Mouse (Mus musculus) splenic B cell, adult 2 months (primary cell): ENCODE measurements around the gene Gpr137c.
A peak's percentile ranks its signal among the peaks of the same experiment; 100 is the strongest.

ENCODE experiments used
- DNase-seq: peaks from one replicate; pipeline ENCODE4 v3.0.0-alpha.2; 2011; ENCODE audit warnings: low read depth, low spot score
- H3K27me3 ChIP-seq: 2 replicates; pipeline ENCODE4 v1.6.1; 2012; ENCODE audit warnings: mild to moderate bottlenecking, low read length, moderate library complexity, mixed read lengths; ENCODE audit not compliant: control insufficient read depth, poor library complexity, insufficient read depth, severe bottlenecking
- H3K36me3 ChIP-seq: 2 replicates; pipeline ENCODE4 v1.6.1; 2012; ENCODE audit warnings: mild to moderate bottlenecking, low read length, moderate library complexity, mixed read lengths; ENCODE audit not compliant: control insufficient read depth, poor library complexity, insufficient read depth, severe bottlenecking

The Gpr137c gene

DNA sequence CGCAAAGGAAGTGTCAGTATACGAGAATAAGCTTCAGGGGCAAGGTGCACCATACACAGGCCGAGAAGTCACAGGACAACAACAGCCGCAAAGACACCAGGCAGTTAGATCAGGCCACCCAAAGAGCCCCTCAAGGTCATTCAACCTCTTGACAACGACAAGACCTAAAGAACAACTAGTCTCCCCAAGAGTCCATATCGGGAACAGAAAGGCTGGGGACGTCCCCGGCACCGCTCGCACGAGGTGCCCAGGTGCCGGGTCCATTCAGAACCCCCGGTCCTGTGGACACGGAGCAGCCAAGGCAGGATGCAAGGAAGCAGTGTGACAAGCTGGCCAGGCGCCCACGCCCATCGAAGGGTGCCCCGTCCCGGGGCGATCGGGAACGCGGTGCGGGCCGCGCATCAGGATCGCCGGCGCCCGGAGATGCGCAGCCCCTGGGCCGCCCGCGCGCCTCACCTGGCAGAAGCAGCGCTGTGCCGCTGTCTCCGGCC is 98.4 kb downstream of the Gpr137c start:
- no peaks in the 10 kb centered on the region for H3K27me3 ChIP-seq
- H3K36me3 ChIP-seq: no peaks in the 10 kb centered on the region
- peak; percentile 36 for DNase-seq

DNA sequence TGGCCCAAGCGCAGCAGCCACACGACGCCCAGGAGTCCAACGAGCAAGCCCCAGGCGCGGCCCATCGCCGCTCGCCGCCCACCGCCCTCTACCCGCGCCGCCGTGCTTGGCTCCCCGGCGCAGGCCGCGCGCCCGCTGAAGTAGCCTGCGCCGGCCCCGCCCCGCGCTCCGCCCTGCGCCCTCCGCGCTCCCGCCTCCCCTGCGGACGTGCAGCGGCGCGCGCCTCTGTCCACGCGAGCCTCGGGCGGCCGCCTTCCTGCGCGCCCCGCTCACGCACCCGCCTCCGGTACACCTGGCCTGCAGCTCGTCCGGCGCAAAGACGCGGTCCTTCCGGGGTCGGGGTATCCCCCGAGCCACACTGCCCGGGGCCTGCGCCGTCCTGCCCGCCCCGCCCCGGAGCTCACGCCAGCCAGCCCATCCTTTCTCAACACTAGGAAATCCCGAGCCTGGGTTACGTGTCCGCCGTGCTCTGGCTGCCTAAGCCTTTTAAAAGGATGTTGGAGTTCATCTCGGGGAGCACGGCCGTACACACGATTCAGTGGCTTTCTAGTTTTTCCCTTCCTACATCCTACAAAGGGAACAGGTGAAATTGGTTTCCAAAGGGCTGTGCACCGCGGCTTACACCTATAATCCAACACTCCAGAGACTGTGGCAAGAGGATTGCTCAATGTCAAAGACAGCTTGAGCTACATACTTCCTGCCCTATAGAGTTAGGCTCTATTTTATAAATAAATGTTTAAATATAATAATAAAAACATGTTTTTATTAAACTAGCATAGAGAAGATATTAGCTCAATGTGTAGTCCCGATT is 99.1 kb downstream of the Gpr137c start, which contains the start of gene Ero1l:
TSS of gene Ero1l (minus strand) at position 346 of the 811 bp plus-strand sequence.
- Histone ChIP-seq H3K36me3 (no peaks in the 10 kb centered on the region), H3K27me3 (no peaks in the 10 kb centered on the region)
- peak; percentile 80 for DNase-seq

DNA sequence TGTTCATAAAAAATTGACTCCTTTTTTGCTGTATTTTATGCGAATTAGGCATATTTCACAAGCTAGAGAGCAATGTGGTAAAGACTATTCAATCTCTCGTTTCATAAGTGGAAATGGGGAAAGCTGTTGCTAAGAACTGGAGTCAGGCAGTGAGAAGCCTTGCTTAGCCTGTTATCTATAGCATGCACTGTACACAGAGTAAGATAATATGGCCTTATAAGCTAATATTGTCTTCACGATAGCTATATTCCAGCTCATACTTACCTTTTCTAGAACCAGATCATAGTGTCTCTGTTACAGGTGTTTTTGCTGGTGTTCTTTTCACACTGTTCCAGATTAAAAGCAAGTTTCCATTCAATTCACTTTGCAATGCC is 99.7 kb downstream of the Gpr137c start:
- no peaks in the 10 kb centered on the region for H3K36me3 ChIP-seq
- DNase-seq: no peak

DNA sequence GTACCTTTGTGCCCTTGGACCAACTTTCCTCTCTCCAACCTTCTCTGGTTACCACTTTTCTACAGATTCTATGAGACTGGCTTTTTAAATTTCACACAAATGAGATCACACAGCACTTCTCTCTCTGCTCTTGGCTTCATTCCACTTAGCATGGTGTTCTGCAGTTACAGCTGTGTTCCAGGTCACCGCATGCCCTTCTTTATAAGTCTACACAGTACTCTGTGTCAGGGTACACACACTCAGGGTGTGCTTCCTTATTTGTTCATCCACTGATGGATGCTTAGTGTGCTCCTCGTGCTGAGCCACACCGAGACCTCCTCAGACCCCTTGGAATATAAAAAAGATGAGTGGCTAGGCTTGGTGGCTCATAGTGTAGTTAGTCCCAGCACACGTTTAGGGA is 100.6 kb downstream of the Gpr137c start:
- no peaks in the 10 kb centered on the region for H3K36me3 ChIP-seq
- no peaks in the 10 kb centered on the region for H3K27me3 ChIP-seq
- no peak for DNase-seq

More for the DNA sequence above, 99.7 kb downstream of the Gpr137c start:
- no peaks in the 10 kb centered on the region for H3K27me3 ChIP-seq

DNA sequence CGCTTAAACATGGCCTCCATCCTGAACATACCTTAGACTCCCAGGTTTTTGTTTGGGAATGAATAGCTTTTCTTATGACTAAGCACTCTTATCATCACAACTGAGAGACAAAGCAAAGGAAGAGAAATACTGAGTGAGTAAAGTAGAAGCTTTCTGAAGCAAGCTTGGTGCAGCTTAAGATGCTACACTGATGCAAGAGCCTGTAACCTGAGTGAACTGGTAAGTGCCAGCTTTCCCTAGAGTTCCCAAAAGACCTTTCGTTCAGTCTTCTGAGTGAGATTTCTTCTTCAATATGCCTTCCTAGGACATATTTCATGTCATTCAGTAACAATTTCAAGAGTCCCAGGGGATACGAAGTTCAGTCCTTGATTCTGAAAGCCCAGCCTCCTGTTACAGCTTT is 101.5 kb downstream of the Gpr137c start:
- no peaks in the 10 kb centered on the region for H3K27me3 ChIP-seq
- no peaks in the 10 kb centered on the region for H3K36me3 ChIP-seq
- DNase-seq: no peak

DNA sequence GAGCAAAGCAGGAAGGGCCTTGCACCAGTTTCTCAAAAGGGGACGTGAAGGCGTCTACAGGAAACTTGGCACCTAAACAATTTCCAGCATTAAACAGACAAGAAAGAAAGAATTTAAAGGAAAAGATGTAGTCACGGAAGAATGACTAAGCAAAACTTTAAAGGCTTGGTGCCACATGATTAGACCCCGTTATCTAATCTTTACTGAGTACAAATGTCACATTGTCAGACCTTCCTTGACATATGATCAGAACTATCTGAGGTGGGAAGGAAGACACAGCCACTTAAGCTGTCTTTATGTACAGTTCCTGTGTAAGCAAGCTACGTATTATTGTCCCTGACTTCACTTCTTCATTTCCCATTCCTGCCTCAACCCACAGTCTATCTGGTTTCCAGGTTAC is 102.1 kb downstream of the Gpr137c start:
- DNase-seq: no peak
- Histone ChIP-seq H3K27me3 (no peaks in the 10 kb centered on the region), H3K36me3 (no peaks in the 10 kb centered on the region)

DNA sequence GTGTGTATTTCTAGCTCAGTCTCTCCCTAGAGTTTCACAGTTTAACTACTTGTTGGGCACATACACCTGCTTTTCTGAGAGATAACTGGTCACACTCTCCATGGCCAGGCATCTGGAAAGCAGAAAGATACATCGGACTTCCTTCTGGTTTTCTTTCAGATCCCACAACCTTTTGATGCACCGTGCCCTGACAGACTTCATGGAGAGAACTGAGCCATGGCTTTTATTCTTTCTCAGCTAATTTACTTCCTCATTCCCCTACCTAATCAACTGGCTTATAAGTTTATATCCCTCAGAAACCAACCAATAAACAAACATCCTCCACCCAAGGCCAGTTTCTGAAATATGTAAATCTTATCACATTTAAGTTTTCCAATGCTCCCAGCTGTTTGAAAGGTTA is 102.9 kb downstream of the Gpr137c start:
- Histone ChIP-seq H3K27me3 (no peaks in the 10 kb centered on the region), H3K36me3 (no peaks in the 10 kb centered on the region)
- no peak for DNase-seq

DNA sequence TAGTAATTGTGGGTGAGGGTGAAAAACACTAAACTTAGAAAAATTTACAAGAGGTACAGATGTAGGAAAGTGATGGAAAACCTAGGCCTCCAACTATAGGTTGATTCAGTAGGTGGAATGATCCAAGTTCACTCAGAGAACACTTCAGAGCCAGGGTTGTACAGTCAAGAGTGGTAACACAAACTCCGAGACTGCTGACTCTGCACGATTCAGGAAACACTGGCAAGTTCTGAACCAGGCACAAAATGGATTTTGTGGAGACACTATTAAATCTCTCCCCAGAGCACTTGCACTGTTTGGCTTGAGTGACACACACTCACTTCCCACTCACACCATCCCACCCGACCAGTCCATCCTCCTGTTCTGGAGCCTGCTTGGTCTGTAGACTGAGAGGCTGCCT is 103.8 kb downstream of the Gpr137c start:
- Histone ChIP-seq H3K27me3 (no peaks in the 10 kb centered on the region), H3K36me3 (no peaks in the 10 kb centered on the region)
- no peak for DNase-seq

DNA sequence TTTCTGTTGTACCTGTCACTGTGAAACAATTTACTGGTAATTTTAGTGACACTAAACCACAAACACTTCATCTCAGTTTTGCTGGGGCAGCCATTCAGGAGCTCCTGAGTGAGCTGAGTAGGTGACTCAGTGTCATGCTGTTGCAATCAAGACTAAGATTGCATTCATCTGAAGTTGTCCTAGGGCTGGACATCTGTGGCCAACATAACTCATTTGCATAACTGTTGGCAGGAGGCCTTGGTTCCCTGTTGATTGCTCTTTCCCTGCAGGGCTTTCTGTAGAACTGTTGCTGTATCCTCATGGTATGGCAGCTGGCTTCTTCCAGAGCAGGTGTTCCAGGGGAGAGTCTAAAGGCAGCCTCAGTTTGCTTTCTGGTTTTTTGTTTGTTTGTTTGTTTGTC is 106.0 kb downstream of the Gpr137c start:
- no peak for DNase-seq
- Histone ChIP-seq H3K27me3 (no peaks in the 10 kb centered on the region), H3K36me3 (no peaks in the 10 kb centered on the region)

DNA sequence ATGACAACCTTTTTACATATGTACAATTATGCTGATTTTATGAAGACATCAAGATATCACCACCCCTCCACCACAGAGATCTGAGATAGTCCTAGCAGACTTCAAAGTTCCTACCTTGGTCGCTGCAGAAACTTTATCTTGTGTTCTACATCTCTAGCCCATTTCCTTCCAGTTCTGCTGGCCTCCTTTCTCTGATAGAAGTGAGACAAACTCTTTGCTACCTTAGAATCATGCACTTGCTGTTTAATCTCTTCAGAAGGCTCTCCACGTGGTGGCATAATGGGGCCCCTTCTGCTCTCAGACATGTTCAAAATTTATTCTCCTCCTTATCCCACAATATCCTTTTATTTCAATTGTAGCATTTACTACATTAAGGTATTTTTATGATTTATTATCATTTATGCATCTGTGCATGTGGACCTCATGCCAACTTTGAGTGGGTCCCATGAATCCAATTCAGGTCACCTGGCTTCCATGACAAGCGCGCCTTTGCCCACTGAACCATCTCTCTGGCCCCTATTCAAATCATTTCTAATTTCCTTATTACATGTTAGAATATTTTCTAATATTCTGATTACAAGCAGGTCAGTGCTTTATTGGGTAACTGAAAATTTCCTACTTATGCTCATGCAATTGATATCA is 108.7 kb downstream of the Gpr137c start:
- DNase-seq: no peak
- Histone ChIP-seq H3K27me3 (no peaks in the 10 kb centered on the region), H3K36me3 (peaks cover 3% of the 10 kb centered on the region; the same call in 1 of the 2 replicates)

DNA sequence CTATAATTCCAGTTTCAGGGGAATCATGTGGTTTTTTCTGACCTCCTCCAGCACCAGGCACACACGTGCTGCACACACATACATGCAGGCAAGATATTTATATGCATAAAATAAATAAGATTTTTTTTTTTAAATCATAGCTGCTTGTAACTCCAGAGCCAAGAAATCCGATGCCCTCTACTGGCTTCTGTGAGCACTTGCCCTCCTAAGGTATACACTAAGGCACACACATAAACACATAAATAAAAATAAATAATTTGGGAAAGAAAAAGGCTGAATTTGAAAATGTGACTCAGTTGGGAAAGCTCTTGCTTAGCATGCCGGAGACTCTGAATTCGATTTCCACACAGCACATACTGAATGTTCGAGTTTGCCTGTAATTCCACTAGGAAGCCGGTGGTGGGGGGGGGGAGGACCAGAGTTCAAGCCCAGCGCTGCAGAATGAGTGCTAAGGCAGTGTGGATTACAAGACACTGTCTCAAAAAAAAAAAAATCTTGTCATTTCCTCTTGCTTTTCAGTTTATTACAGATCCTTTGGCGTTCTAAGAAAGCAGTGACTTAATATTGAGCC is 109.6 kb downstream of the Gpr137c start:
- DNase-seq: no peak
- H3K36me3 ChIP-seq: peaks cover 3% of the 10 kb centered on the region; the same call in 1 of the 2 replicates
- H3K27me3 ChIP-seq: no peaks in the 10 kb centered on the region

DNA sequence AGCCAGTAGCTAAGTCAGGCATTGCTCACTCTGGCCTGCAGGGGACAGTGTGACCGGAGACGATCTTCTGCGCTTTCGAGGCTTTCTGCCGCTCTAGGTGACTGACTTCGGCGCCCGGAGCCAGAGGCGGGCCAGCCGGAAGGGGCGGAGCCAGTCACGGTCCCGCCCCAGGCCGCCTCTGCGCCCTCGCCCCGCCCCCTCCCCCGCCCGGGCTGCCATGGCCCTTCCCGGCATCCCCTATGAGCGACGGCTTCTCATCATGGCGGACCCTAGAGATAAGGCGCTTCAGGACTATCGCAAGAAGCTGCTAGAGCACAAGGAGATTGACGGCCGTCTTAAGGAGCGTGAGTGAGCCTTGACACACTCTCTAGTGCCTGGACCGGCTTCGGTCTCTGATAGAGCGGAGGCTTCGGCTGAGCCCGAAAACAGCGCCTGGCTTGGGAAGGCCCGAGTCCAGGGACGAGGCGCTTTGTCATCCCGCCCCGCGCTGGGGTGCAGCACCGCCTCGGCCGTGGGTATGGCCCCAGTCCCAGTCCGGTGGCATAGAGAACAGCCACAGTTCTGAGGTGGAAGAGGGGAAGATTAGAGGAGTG is 110.2 kb downstream of the Gpr137c start, which contains the start of gene Psmc6:
TSS of gene Psmc6 (plus strand) at position 200 of the 593 bp plus-strand sequence.
- peaks cover 3% of the 10 kb centered on the region; the same call in 1 of the 2 replicates for H3K36me3 ChIP-seq
- H3K27me3 ChIP-seq: no peaks in the 10 kb centered on the region
- peak; percentile 97 for DNase-seq
